In the genomic region with DNA sequence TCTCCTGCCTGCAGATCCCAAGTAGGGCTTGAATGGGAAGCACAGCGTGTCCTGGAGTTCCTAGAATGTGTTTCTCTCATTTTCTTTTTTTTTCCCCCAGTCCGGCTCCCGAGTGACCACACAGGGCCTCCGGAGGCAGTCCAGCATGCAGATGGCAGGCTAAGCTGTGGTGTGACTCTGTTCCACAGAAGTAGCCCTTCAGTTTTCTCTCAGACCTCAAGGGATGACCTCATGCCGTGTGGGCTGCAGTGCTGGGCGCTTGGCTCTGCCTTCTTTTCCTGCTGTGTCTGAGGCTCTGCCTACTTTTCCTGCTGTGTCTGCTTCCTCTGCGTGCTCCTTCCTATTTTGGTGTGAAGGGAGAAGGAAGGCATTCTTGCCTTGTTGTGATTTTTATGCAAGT, we compare ENCODE assay signal across 8 mouse cellular contexts.
A peak's percentile ranks its signal among the peaks of the same experiment; 100 is the strongest.
DNase-seq lines count a peak whose midpoint lies in the region; ATAC-seq and TF ChIP-seq lines count a peak whose summit lies in the region.

No protein-coding gene starts in this region.

- ATAC-seq in lung, postnatal 0 days = peak; percentile 89
- peak; percentile 73 for ATAC-seq in heart, embryonic 16.5 days (replicated peaks; ENCODE audit: extremely low read depth, insufficient read depth, low FRiP score)
- no peak; the same call in 1 of the 2 replicates for ATAC-seq in stomach, embryonic 15.5 days (ENCODE audit: insufficient read depth, low FRiP score, low read depth)
- ATAC-seq in megakaryocyte progenitor cell, adult 5-6 weeks (replicated peaks; ENCODE audit: poor library complexity) = no peak

- H3K4me1 ChIP-seq in lung, postnatal 0 days (ENCODE audit: insufficient read depth, low read depth, low read length) = no peaks in the 10 kb centered on the region
- H3K4me1 ChIP-seq in embryonic facial prominence, embryonic 10.5 days = peaks cover 10% of the 10 kb centered on the region
- peaks cover 22% of the 10 kb centered on the region for H3K4me1 ChIP-seq in heart, embryonic 16.5 days (ENCODE audit: control insufficient read depth, insufficient read depth, low read length)
- peaks cover 10% of the 10 kb centered on the region; the same call in 1 of the 2 replicates for H3K4me1 ChIP-seq in stomach, embryonic 15.5 days

- peak; percentile 63 for DNase-seq in lung, postnatal 0 days (ENCODE audit: low spot score)
- no peak for DNase-seq in lung, postnatal 25 days (ENCODE audit: low spot score)
- peak; percentile 18 for DNase-seq in embryonic facial prominence, embryonic 10.5 days (ENCODE audit: low spot score)
- DNase-seq in spleen, postnatal 36 days (ENCODE audit: low spot score in 2 of 2) = no peak
- DNase-seq in kidney, postnatal 25 days = no peak

- no peak overlapping the region for H3K27ac ChIP-seq in lung, postnatal 0 days (ENCODE audit: low read length)
- H3K27ac ChIP-seq in embryonic facial prominence, embryonic 10.5 days (replicated peaks) = peak overlapping the region; percentile 11; the same call in 1 of the 2 replicates
- peak overlapping the region; percentile 18; the same call in 1 of the 2 replicates for H3K27ac ChIP-seq in heart, embryonic 16.5 days (ENCODE audit: low read length)
- peak overlapping the region; percentile 65 for H3K27ac ChIP-seq in stomach, embryonic 15.5 days

- H3K9ac ChIP-seq in lung, postnatal 0 days (replicated peaks; ENCODE audit: low read depth) = no peak overlapping the region
- peak overlapping the region; percentile 25; the same call in 1 of the 2 replicates for H3K9ac ChIP-seq in heart, embryonic 16.5 days (ENCODE audit: low read length)
- no peak overlapping the region for H3K9ac ChIP-seq in stomach, embryonic 15.5 days

- H3K36me3 ChIP-seq in lung, postnatal 0 days (ENCODE audit: insufficient read depth, low read length) = no peaks in the 10 kb centered on the region
- H3K36me3 ChIP-seq in embryonic facial prominence, embryonic 10.5 days (replicated peaks) = no peaks in the 10 kb centered on the region
- no peaks in the 10 kb centered on the region for H3K36me3 ChIP-seq in heart, embryonic 16.5 days (ENCODE audit: control insufficient read depth, insufficient read depth)
- H3K36me3 ChIP-seq in stomach, embryonic 15.5 days = no peaks in the 10 kb centered on the region

- no peak overlapping the region for H3K4me3 ChIP-seq in lung, postnatal 0 days (ENCODE audit: low read depth, low read length)
- no peak overlapping the region for H3K4me3 ChIP-seq in embryonic facial prominence, embryonic 10.5 days
- H3K4me3 ChIP-seq in heart, embryonic 16.5 days (ENCODE audit: low read length) = peak overlapping the region; percentile 16; the same call in 1 of the 2 replicates
- H3K4me3 ChIP-seq in stomach, embryonic 15.5 days (replicated peaks) = no peak overlapping the region

- 20% methylated on average over 7 of the region's 7 CpGs for WGBS in lung, postnatal 0 days
- WGBS in embryonic facial prominence, embryonic 10.5 days = 32% methylated on average over 7 of the region's 7 CpGs
- 24% methylated on average over 7 of the region's 7 CpGs for WGBS in heart, embryonic 16.5 days
- 35% methylated on average over 7 of the region's 7 CpGs for WGBS in stomach, embryonic 15.5 days

- H3K27me3 ChIP-seq in lung, postnatal 0 days (replicated peaks; ENCODE audit: insufficient read depth, low read length) = no peaks in the 10 kb centered on the region
- no peaks in the 10 kb centered on the region for H3K27me3 ChIP-seq in embryonic facial prominence, embryonic 10.5 days (replicated peaks; ENCODE audit: low read depth, poor library complexity, severe bottlenecking)
- H3K27me3 ChIP-seq in heart, embryonic 16.5 days (ENCODE audit: control insufficient read depth, insufficient read depth, low read length) = no peaks in the 10 kb centered on the region
- H3K27me3 ChIP-seq in stomach, embryonic 15.5 days (replicated peaks) = no peaks in the 10 kb centered on the region

- no peak for TF ChIP-seq CTCF in lung, postnatal 0 days (IDR thresholded peaks at IDR 0.05)

- H3K9me3 ChIP-seq in lung, postnatal 0 days (ENCODE audit: low read length) = no peaks in the 10 kb centered on the region
- H3K9me3 ChIP-seq in embryonic facial prominence, embryonic 10.5 days = no peaks in the 10 kb centered on the region
- no peaks in the 10 kb centered on the region for H3K9me3 ChIP-seq in heart, embryonic 16.5 days (replicated peaks; ENCODE audit: control insufficient read depth, low read length)
- H3K9me3 ChIP-seq in stomach, embryonic 15.5 days = no peaks in the 10 kb centered on the region

- peak overlapping the region; percentile 33; the same call in 1 of the 2 replicates for H3K4me2 ChIP-seq in lung, postnatal 0 days (replicated peaks; ENCODE audit: low read depth, low read length)
- peak overlapping the region; percentile 36 for H3K4me2 ChIP-seq in heart, embryonic 16.5 days (ENCODE audit: low read depth, low read length)
- H3K4me2 ChIP-seq in stomach, embryonic 15.5 days = peak overlapping the region; percentile 17; the same call in 1 of the 2 replicates

- TF ChIP-seq EP300 in lung, postnatal 0 days (IDR thresholded peaks at IDR 0.05) = no peak

Comparison
In these comparisons a context has a peak if more than half of its experiments do, and no peak if none do; other contexts are left out.
1. DNase-seq: peak in lung, postnatal 0 days (single experiment) and embryonic facial prominence, embryonic 10.5 days (single experiment); none in lung, postnatal 25 days (single experiment), spleen, postnatal 36 days (0 of 2) and kidney, postnatal 25 days (0 of 2).
2. ATAC-seq: peak in lung, postnatal 0 days (single experiment) and heart, embryonic 16.5 days (single experiment); none in stomach, embryonic 15.5 days (single experiment) and megakaryocyte progenitor cell, adult 5-6 weeks (single experiment).
3. Peak in every context shown above with its lines, with median percentiles within 50 percentile points of each other: H3K4me2 ChIP-seq.